Mouse (Mus musculus) embryonic fibroblast, embryonic 13.5 days (primary cell): ENCODE measurements around the gene Zfp334.

ENCODE experiments used
- CTCF ChIP-seq: IDR thresholded peaks from 2 replicates; pipeline ENCODE4 v1.5.1; 2011; ENCODE audit warnings: mild to moderate bottlenecking, control low read depth, low read length, moderate library complexity, borderline replicate concordance; ENCODE audit not compliant: insufficient read depth
- POLR2A ChIP-seq: IDR thresholded peaks from 2 replicates; pipeline ENCODE4 v1.6.1; 2011; ENCODE audit warnings: low read depth, mild to moderate bottlenecking, control low read depth, low read length, moderate library complexity

DNA sequence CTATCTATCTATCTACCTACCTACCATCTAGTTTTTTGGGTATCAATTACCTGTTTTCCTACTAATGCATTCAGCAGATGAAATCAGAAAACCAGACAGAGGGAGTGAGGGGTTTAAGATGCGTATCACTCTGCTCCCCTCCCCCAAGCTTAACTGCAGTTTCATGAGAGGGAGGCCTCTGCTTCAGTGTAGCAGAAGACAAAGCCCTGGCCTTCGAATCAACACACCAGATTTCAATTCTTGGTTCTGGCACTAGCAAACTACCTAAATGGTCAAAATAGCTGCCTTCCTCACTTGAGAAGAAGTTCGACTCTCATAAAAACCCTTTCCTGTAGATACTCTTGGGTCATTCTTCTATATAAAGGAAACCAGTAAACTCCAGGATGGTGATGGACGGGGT, 689 bp downstream of the Zfp334 start:
- TF ChIP-seq POLR2A (no peak), CTCF (no peak)
